ENCODE assay signal across 9 mouse cellular contexts in genomic region chr3:79903803-79904202, GRCm38 (mm10). TPM values are rescaled to one million over a fixed set of nuclear protein-coding genes. Genes with fewer than 3 reads are reported as not detected.
DNase-seq lines count a peak whose midpoint lies in the region; ATAC-seq and TF ChIP-seq lines count a peak whose summit lies in the region.
"Had no signal": no experiment of that assay in that cellular context is flagged by ENCODE, and none has a peak within 500 bp of the region (broad histone marks: within the 10 kb centered on the region; RNA-seq: fewer than 3 reads in every experiment).

No protein-coding gene starts in this region.

- peak; percentile 62 for DNase-seq in kidney, adult 2 months
- no peak for DNase-seq in kidney, adult 11 months
- peak; percentile 12 for DNase-seq in neural tube, embryonic 11.5 days (ENCODE audit: low spot score)
- no peak for DNase-seq in neural tube, embryonic 10.5 days (ENCODE audit: extremely low spot score, low spot score)
- DNase-seq in heart, postnatal 0 days (ENCODE audit: low spot score), result no peak
- DNase-seq in layer of hippocampus, adult 9-10 months (ENCODE audit: low spot score), result no peak
- DNase-seq in yolk sac, embryonic 10.5 days (ENCODE audit: low spot score), result no peak
- DNase-seq: adrenal gland, postnatal 36 days had no signal

- WGBS in kidney, adult 2 months, result 46% methylated on average over 6 of the region's 6 CpGs
- WGBS in neural tube, embryonic 11.5 days, result 54% methylated on average over 6 of the region's 6 CpGs
- WGBS in heart, postnatal 0 days, result 37% methylated on average over 6 of the region's 6 CpGs
- 41% methylated on average over 6 of the region's 6 CpGs for WGBS in stomach, embryonic 16.5 days

- TF ChIP-seq POLR2A in kidney, adult 2 months (IDR thresholded peaks at IDR 0.05; ENCODE audit: low read depth, low read length), result no peak

- H3K9ac ChIP-seq in neural tube, embryonic 11.5 days (ENCODE audit: low read length), result no peak overlapping the region
- H3K9ac ChIP-seq in heart, postnatal 0 days (replicated peaks; ENCODE audit: low read depth, low read length), result no peak overlapping the region
- no peak overlapping the region for H3K9ac ChIP-seq in stomach, embryonic 16.5 days (ENCODE audit: low read length)

- no peak overlapping the region for H3K4me2 ChIP-seq in neural tube, embryonic 11.5 days (ENCODE audit: low read depth)
- no peak overlapping the region for H3K4me2 ChIP-seq in heart, postnatal 0 days (ENCODE audit: low read depth, low read length)
- H3K4me2 ChIP-seq in stomach, embryonic 16.5 days (ENCODE audit: low read depth, low read length), result 0 out of 2 replicates have a peak overlapping the region, but pooled peaks have one; percentile 4

- 0 out of 2 replicates have a peak, but pooled peaks cover 2% of the 10 kb centered on the region for H3K4me1 ChIP-seq in kidney, adult 2 months (ENCODE audit: control insufficient read depth, insufficient read depth, low read length)
- H3K4me1 ChIP-seq in neural tube, embryonic 11.5 days (ENCODE audit: control insufficient read depth, insufficient read depth, low read length), result no peaks in the 10 kb centered on the region
- peaks cover 45% of the 10 kb centered on the region for H3K4me1 ChIP-seq in heart, postnatal 0 days (ENCODE audit: control insufficient read depth, insufficient read depth)
- H3K4me1 ChIP-seq in stomach, embryonic 16.5 days (ENCODE audit: control insufficient read depth, insufficient read depth, low read length), result no peaks in the 10 kb centered on the region

- H3K4me3 ChIP-seq in kidney, adult 2 months (ENCODE audit: insufficient read depth, low read depth, low read length), result no peak overlapping the region
- H3K4me3 ChIP-seq in neural tube, embryonic 11.5 days (ENCODE audit: low read depth, low read length), result no peak overlapping the region
- no peak overlapping the region for H3K4me3 ChIP-seq in heart, postnatal 0 days (ENCODE audit: low read depth, low read length)
- no peak overlapping the region for H3K4me3 ChIP-seq in stomach, embryonic 16.5 days (replicated peaks; ENCODE audit: low read length)

- no peaks in the 10 kb centered on the region for H3K36me3 ChIP-seq in kidney, adult 2 months (ENCODE audit: control insufficient read depth, insufficient read depth, low read length)
- H3K36me3 ChIP-seq in neural tube, embryonic 11.5 days (ENCODE audit: control insufficient read depth, insufficient read depth, low read length), result no peaks in the 10 kb centered on the region
- peaks cover 22% of the 10 kb centered on the region for H3K36me3 ChIP-seq in heart, postnatal 0 days (replicated peaks; ENCODE audit: control insufficient read depth, insufficient read depth, low read length)
- H3K36me3 ChIP-seq in stomach, embryonic 16.5 days (ENCODE audit: control insufficient read depth, insufficient read depth, low read length), result no peaks in the 10 kb centered on the region

- H3K27me3 ChIP-seq in kidney, adult 2 months (replicated peaks; ENCODE audit: control insufficient read depth, insufficient read depth, low read length), result no peaks in the 10 kb centered on the region; the same call in 1 of the 2 replicates
- no peaks in the 10 kb centered on the region for H3K27me3 ChIP-seq in neural tube, embryonic 11.5 days (ENCODE audit: control insufficient read depth, insufficient read depth, low read length)
- H3K27me3 ChIP-seq in heart, postnatal 0 days (ENCODE audit: control insufficient read depth, insufficient read depth, low read length), result no peaks in the 10 kb centered on the region
- H3K27me3 ChIP-seq in stomach, embryonic 16.5 days (ENCODE audit: control insufficient read depth, insufficient read depth, low read length), result no peaks in the 10 kb centered on the region

- H3K9me3 ChIP-seq in neural tube, embryonic 11.5 days (ENCODE audit: control insufficient read depth, low read length), result no peaks in the 10 kb centered on the region
- no peaks in the 10 kb centered on the region for H3K9me3 ChIP-seq in heart, postnatal 0 days (replicated peaks; ENCODE audit: control insufficient read depth, low read length)
- H3K9me3 ChIP-seq in stomach, embryonic 16.5 days (replicated peaks; ENCODE audit: control insufficient read depth, low read length), result no peaks in the 10 kb centered on the region

- peak overlapping the region; percentile 26; the same call in 1 of the 2 replicates for H3K27ac ChIP-seq in kidney, adult 2 months (ENCODE audit: insufficient read depth, low read depth, low read length)
- H3K27ac ChIP-seq in neural tube, embryonic 11.5 days (ENCODE audit: low read depth, low read length), result no peak overlapping the region
- H3K27ac ChIP-seq in heart, postnatal 0 days (ENCODE audit: low read depth), result peak overlapping the region; percentile 62
- H3K27ac ChIP-seq in stomach, embryonic 16.5 days (ENCODE audit: low read length), result peak overlapping the region; percentile 46

- no peak for TF ChIP-seq EP300 in heart, postnatal 0 days (IDR thresholded peaks at IDR 0.05; ENCODE audit: low read depth)

- TF ChIP-seq CTCF in kidney, adult 2 months (conservative IDR thresholded peaks at IDR 0.05; ENCODE audit: insufficient read depth, insufficient read length, low read depth, low read length), result no peak
- no peak for TF ChIP-seq CTCF in heart, postnatal 0 days (IDR thresholded peaks at IDR 0.05; ENCODE audit: low read depth)

- peak; percentile 64; the same call in 1 of the 2 replicates for ATAC-seq in neural tube, embryonic 11.5 days (ENCODE audit: insufficient read depth, low FRiP score, low TSS enrichment)
- ATAC-seq in heart, postnatal 0 days (ENCODE audit: insufficient read depth, low read depth), result 0 out of 2 replicates have a peak, but pooled peaks have one; percentile 25
- ATAC-seq in stomach, embryonic 16.5 days (ENCODE audit: insufficient read depth, low FRiP score), result no peak

RNA-seq across cellular contexts. Expression of gene Fam198b, which starts 19.5 kb away (rescaled TPM):
- 2.1 and 2.4 TPM in 2 replicates for polyA plus RNA-seq in kidney, adult 2 months (2012; rRNA removed)
- polyA plus RNA-seq in neural tube, embryonic 11.5 days (2014; fragmentation: Nextera tagmentation; extraction: Ambion mirVana), result 5.5 and 8.7 TPM in 2 replicates
- total RNA-seq in heart, postnatal 0 days (2014; rRNA removed; ENCODE audit: low replicate concordance), result 110 and 114 TPM in 2 replicates
- polyA plus RNA-seq in heart, postnatal 0 days (2015; fragmentation: Nextera tagmentation; extraction: Ambion mirVana), result 45.7 and 51.9 TPM in 2 replicates
- 18.9 and 19.5 TPM in 2 replicates for polyA plus RNA-seq in stomach, embryonic 16.5 days (2015; fragmentation: Nextera tagmentation; extraction: Ambion mirVana)

RNA-seq across cellular contexts. Expression of gene Tmem144, which starts 51.2 kb away (rescaled TPM):
- polyA plus RNA-seq in kidney, adult 2 months (2012; rRNA removed), result 7.1 and 7.4 TPM in 2 replicates
- polyA plus RNA-seq in neural tube, embryonic 11.5 days (2014; fragmentation: Nextera tagmentation; extraction: Ambion mirVana), result 2.9 TPM in 2 replicates
- 7.9 and 15.1 TPM in 2 replicates for total RNA-seq in heart, postnatal 0 days (2014; rRNA removed; ENCODE audit: low replicate concordance)
- 11.3 and 12.2 TPM in 2 replicates for polyA plus RNA-seq in heart, postnatal 0 days (2015; fragmentation: Nextera tagmentation; extraction: Ambion mirVana)
- polyA plus RNA-seq in stomach, embryonic 16.5 days (2015; fragmentation: Nextera tagmentation; extraction: Ambion mirVana), result 3.8 and 4.4 TPM in 2 replicates

Comparison
In these comparisons a context has a peak if more than half of its experiments do, and no peak if none do; other contexts are left out.
1. DNase-seq: peak in kidney, adult 2 months (single experiment) and neural tube, embryonic 11.5 days (single experiment); none in kidney, adult 11 months (single experiment), neural tube, embryonic 10.5 days (single experiment), heart, postnatal 0 days (single experiment), layer of hippocampus, adult 9-10 months (single experiment) and yolk sac, embryonic 10.5 days (single experiment).